Mouse (Mus musculus): ENCODE results near the gene Lao1. TPM values are rescaled to one million over a fixed set of nuclear protein-coding genes. Genes with fewer than 3 reads are reported as not detected.

The Lao1 gene
- polyA plus RNA-seq, 1 experiment from 2014 or later, result not detected

- no peaks in the 10 kb centered on the region for H3K9me3 ChIP-seq (ENCODE audit: control insufficient read depth, low read depth, low read length)
- no peak overlapping the region for H3K4me2 ChIP-seq (replicated peaks; ENCODE audit: low read depth, low read length)
- 87% methylated on average over 6 of the region's 6 CpGs for WGBS
- no peak overlapping the region for H3K27ac ChIP-seq (ENCODE audit: low read length)
- H3K4me1 ChIP-seq (ENCODE audit: control insufficient read depth, insufficient read depth, low read length), result no peaks in the 10 kb centered on the region
- H3K4me3 ChIP-seq (ENCODE audit: low read depth, low read length), result no peak overlapping the region
- H3K27me3 ChIP-seq (ENCODE audit: control insufficient read depth, insufficient read depth, low read length), result no peaks in the 10 kb centered on the region
- no peak for ATAC-seq (ENCODE audit: insufficient number of reproducible peaks, insufficient read depth, low FRiP score, low read depth)
- no peaks in the 10 kb centered on the region for H3K36me3 ChIP-seq (ENCODE audit: control insufficient read depth, insufficient read depth, low read length)
- H3K9ac ChIP-seq (replicated peaks; ENCODE audit: low read depth, low read length), result no peak overlapping the region
Measured at GRCm38 (mm10) chr4:119007602-119008001, 46.2 kb downstream of the Lao1 start.

DNA sequence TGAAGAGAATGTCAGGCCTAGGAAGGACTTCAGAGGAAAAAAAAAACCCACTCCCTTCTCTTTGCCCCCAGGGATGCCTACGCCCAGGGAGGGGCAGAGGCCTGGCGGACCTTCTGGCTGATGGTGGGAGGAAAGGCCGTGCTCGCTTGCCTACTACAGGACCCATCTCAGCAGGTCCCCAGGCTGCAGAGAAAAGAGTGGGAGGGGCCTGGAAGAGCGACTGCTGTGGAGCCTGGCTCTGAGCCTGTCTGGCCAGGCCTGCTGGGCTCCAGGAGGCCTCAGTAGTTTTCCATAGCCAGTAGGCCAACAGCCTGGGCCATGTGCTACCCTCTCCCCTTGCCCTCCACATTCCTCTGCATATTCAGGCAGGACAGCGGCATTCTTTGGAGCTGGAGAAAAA lies 47.1 kb downstream of the Lao1 start:
- Histone ChIP-seq H3K4me1 (ENCODE audit: control insufficient read depth, insufficient read depth, low read length) (no peaks in the 10 kb centered on the region), H3K36me3 (ENCODE audit: control insufficient read depth, insufficient read depth, low read length) (no peaks in the 10 kb centered on the region), H3K9ac (replicated peaks; ENCODE audit: low read depth, low read length) (no peak overlapping the region), H3K4me2 (replicated peaks; ENCODE audit: low read depth, low read length) (no peak overlapping the region), H3K27me3 (ENCODE audit: control insufficient read depth, insufficient read depth, low read length) (no peaks in the 10 kb centered on the region), H3K27ac (ENCODE audit: low read length) (no peak overlapping the region), H3K4me3 (ENCODE audit: low read depth, low read length) (no peak overlapping the region), H3K9me3 (ENCODE audit: control insufficient read depth, low read depth, low read length) (no peaks in the 10 kb centered on the region)
- 25% methylated on average over 6 of the region's 6 CpGs for WGBS
- no peak for ATAC-seq (ENCODE audit: insufficient number of reproducible peaks, insufficient read depth, low FRiP score, low read depth)

DNA sequence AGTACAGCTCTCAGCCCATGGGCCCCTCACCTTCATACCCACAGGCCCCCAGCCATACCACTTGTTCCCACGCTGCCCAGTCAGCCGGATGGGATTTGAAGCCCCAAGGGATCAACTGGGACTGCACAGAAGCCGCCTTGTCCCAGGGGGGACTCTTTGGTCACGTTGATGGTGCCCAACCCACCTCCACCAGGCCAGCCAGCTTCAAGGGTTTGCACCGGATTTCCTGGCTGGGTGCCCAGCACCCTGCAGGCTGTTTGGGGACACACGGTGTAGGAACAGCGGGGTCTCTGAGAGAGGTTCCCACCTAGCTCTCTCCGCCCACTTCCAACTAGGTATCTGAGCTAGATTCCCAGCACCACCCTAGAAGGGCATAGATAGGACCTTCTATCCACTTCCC lies 48.4 kb downstream of the Lao1 start:
- H3K36me3 ChIP-seq (ENCODE audit: control insufficient read depth, insufficient read depth, low read length), result no peaks in the 10 kb centered on the region
- H3K9me3 ChIP-seq (ENCODE audit: control insufficient read depth, low read depth, low read length), result no peaks in the 10 kb centered on the region
- 83% methylated on average over 8 of the region's 8 CpGs for WGBS
- no peak overlapping the region for H3K27ac ChIP-seq (ENCODE audit: low read length)
- no peaks in the 10 kb centered on the region for H3K4me1 ChIP-seq (ENCODE audit: control insufficient read depth, insufficient read depth, low read length)
- ATAC-seq (ENCODE audit: insufficient number of reproducible peaks, insufficient read depth, low FRiP score, low read depth), result no peak
- H3K4me3 ChIP-seq (ENCODE audit: low read depth, low read length), result no peak overlapping the region
- H3K27me3 ChIP-seq (ENCODE audit: control insufficient read depth, insufficient read depth, low read length), result no peaks in the 10 kb centered on the region
- H3K4me2 ChIP-seq (replicated peaks; ENCODE audit: low read depth, low read length), result no peak overlapping the region
- H3K9ac ChIP-seq (replicated peaks; ENCODE audit: low read depth, low read length), result no peak overlapping the region

DNA sequence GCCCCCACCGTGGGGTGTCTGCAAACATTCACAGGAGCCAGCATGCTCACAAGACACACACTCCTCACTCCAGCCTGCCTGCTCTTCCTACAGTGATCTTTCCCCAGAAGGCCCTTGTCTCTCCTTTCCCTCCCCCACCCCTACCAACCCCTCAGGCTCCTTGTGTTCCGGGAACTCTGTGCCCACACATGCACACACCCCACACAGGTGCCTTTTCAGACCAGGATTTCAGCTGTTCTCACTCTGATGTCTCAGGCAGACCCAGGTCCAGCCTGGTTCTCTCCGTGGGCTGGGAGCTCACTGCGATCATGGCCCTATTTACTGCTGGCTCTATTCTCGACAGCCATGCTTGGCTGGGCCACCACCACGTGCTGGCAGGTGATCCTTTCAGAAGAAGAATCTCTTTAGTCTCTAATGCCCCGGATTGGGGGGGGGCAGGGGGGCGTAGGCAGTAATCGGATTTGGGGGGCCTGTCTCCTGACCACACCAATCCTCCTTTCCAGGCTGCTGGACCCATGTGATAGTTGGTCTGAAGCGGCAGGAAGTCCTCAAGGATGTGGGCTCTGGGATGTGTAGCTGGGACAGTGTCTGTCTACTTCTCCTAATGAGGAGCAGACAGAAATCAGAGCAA lies 49.8 kb downstream of the Lao1 start:
- 60% methylated on average over 10 of the region's 10 CpGs for WGBS

GRCm38 (mm10) chr4:119013031-119013430 lies 51.7 kb downstream of the Lao1 start:
- Histone ChIP-seq H3K4me2 (replicated peaks; ENCODE audit: low read depth, low read length) (no peak overlapping the region), H3K27me3 (ENCODE audit: control insufficient read depth, insufficient read depth, low read length) (no peaks in the 10 kb centered on the region), H3K4me3 (ENCODE audit: low read depth, low read length) (no peak overlapping the region), H3K9me3 (ENCODE audit: control insufficient read depth, low read depth, low read length) (no peaks in the 10 kb centered on the region), H3K36me3 (ENCODE audit: control insufficient read depth, insufficient read depth, low read length) (no peaks in the 10 kb centered on the region), H3K27ac (ENCODE audit: low read length) (no peak overlapping the region), H3K9ac (replicated peaks; ENCODE audit: low read depth, low read length) (no peak overlapping the region), H3K4me1 (ENCODE audit: control insufficient read depth, insufficient read depth, low read length) (no peaks in the 10 kb centered on the region)
- no peak for ATAC-seq (ENCODE audit: insufficient number of reproducible peaks, insufficient read depth, low FRiP score, low read depth)
- 86% methylated on average over 5 of the region's 5 CpGs for WGBS

More for the DNA sequence above, 49.8 kb downstream of the Lao1 start:
- Histone ChIP-seq H3K27me3 (ENCODE audit: control insufficient read depth, insufficient read depth, low read length) (no peaks in the 10 kb centered on the region), H3K4me2 (replicated peaks; ENCODE audit: low read depth, low read length) (no peak overlapping the region), H3K9ac (replicated peaks; ENCODE audit: low read depth, low read length) (no peak overlapping the region), H3K9me3 (ENCODE audit: control insufficient read depth, low read depth, low read length) (no peaks in the 10 kb centered on the region), H3K4me1 (ENCODE audit: control insufficient read depth, insufficient read depth, low read length) (no peaks in the 10 kb centered on the region), H3K27ac (ENCODE audit: low read length) (no peak overlapping the region), H3K4me3 (ENCODE audit: low read depth, low read length) (no peak overlapping the region), H3K36me3 (ENCODE audit: control insufficient read depth, insufficient read depth, low read length) (no peaks in the 10 kb centered on the region)
- ATAC-seq (ENCODE audit: insufficient number of reproducible peaks, insufficient read depth, low FRiP score, low read depth), result no peak

- no peak overlapping the region for H3K9ac ChIP-seq (replicated peaks; ENCODE audit: low read depth, low read length)
- no peaks in the 10 kb centered on the region for H3K9me3 ChIP-seq (ENCODE audit: control insufficient read depth, low read depth, low read length)
- H3K4me1 ChIP-seq (ENCODE audit: control insufficient read depth, insufficient read depth, low read length), result peaks cover 13% of the 10 kb centered on the region; the same call in 1 of the 2 replicates
- H3K4me3 ChIP-seq (ENCODE audit: low read depth, low read length), result no peak overlapping the region
- no peaks in the 10 kb centered on the region for H3K36me3 ChIP-seq (ENCODE audit: control insufficient read depth, insufficient read depth, low read length)
- ATAC-seq (ENCODE audit: insufficient number of reproducible peaks, insufficient read depth, low FRiP score, low read depth), result no peak
- H3K4me2 ChIP-seq (replicated peaks; ENCODE audit: low read depth, low read length), result no peak overlapping the region
- no peaks in the 10 kb centered on the region for H3K27me3 ChIP-seq (ENCODE audit: control insufficient read depth, insufficient read depth, low read length)
- no peak overlapping the region for H3K27ac ChIP-seq (ENCODE audit: low read length)
Measured at GRCm38 (mm10) chr4:119014997-119015396, 53.6 kb downstream of the Lao1 start.

- no peaks in the 10 kb centered on the region for H3K36me3 ChIP-seq (ENCODE audit: control insufficient read depth, insufficient read depth, low read length)
- no peak overlapping the region for H3K27ac ChIP-seq (ENCODE audit: low read length)
- peaks cover 13% of the 10 kb centered on the region; the same call in 1 of the 2 replicates for H3K4me1 ChIP-seq (ENCODE audit: control insufficient read depth, insufficient read depth, low read length)
- H3K4me3 ChIP-seq (ENCODE audit: low read depth, low read length), result no peak overlapping the region
- H3K9ac ChIP-seq (replicated peaks; ENCODE audit: low read depth, low read length), result no peak overlapping the region
- ATAC-seq (ENCODE audit: insufficient number of reproducible peaks, insufficient read depth, low FRiP score, low read depth), result no peak
- no peak overlapping the region for H3K4me2 ChIP-seq (replicated peaks; ENCODE audit: low read depth, low read length)
- WGBS, result 70% methylated on average over 6 of the region's 6 CpGs
- no peaks in the 10 kb centered on the region for H3K27me3 ChIP-seq (ENCODE audit: control insufficient read depth, insufficient read depth, low read length)
- H3K9me3 ChIP-seq (ENCODE audit: control insufficient read depth, low read depth, low read length), result no peaks in the 10 kb centered on the region
Measured at GRCm38 (mm10) chr4:119015557-119015956, 54.2 kb downstream of the Lao1 start.

DNA sequence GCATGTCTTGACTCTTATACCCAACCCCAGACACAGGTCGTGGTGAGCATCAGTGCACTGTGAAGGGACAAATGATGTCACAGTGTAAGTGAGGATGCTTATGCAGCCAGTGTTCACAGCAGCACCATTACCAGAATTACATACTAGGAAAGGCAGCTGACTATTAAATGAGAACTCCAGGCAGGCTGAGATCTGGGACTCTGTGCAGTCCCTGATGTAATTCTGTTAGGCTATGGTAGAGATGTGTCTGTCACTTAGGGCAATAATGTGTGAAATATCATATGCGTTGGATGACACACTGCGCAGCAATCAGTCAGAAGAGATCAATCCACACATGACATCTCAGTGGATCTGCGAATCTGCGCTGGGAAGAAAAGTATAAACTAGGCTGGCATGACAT lies 55.7 kb downstream of the Lao1 start:
- H3K4me2 ChIP-seq (replicated peaks; ENCODE audit: low read depth, low read length), result no peak overlapping the region
- H3K36me3 ChIP-seq (ENCODE audit: control insufficient read depth, insufficient read depth, low read length), result no peaks in the 10 kb centered on the region
- no peak for ATAC-seq (ENCODE audit: insufficient number of reproducible peaks, insufficient read depth, low FRiP score, low read depth)
- peaks cover 13% of the 10 kb centered on the region; the same call in 1 of the 2 replicates for H3K4me1 ChIP-seq (ENCODE audit: control insufficient read depth, insufficient read depth, low read length)
- no peaks in the 10 kb centered on the region for H3K27me3 ChIP-seq (ENCODE audit: control insufficient read depth, insufficient read depth, low read length)
- H3K9ac ChIP-seq (replicated peaks; ENCODE audit: low read depth, low read length), result no peak overlapping the region
- no peak overlapping the region for H3K4me3 ChIP-seq (ENCODE audit: low read depth, low read length)
- 90% methylated on average over 5 of the region's 5 CpGs for WGBS
- H3K27ac ChIP-seq (ENCODE audit: low read length), result no peak overlapping the region
- H3K9me3 ChIP-seq (ENCODE audit: control insufficient read depth, low read depth, low read length), result no peaks in the 10 kb centered on the region
